In genomic region chrX:143666991-143667390, GRCm38 (mm10) we compare ENCODE assay signal across 9 mouse cellular contexts.
DNase-seq lines count a peak whose midpoint lies in the region; ATAC-seq and TF ChIP-seq lines count a peak whose summit lies in the region.
"Had no signal": no experiment of that assay in that cellular context is flagged by ENCODE, and none has a peak within 500 bp of the region (broad histone marks: within the 10 kb centered on the region; RNA-seq: fewer than 3 reads in every experiment).

No protein-coding gene starts in this region.

- no peak for ATAC-seq in cerebellum, adult (ENCODE audit: insufficient number of reproducible peaks, low FRiP score, low TSS enrichment)
- no peak for ATAC-seq in lung, postnatal 0 days
- no peak for ATAC-seq in hindbrain, embryonic 12.5 days (ENCODE audit: low FRiP score)

- no peak for TF ChIP-seq EP300 in lung, postnatal 0 days (IDR thresholded peaks at IDR 0.05)

- intact Hi-C loops in heart, postnatal 25 days (cut with DNase I) = no loop called here

- no peaks in the 10 kb centered on the region for H3K27me3 ChIP-seq in lung, postnatal 0 days (replicated peaks; ENCODE audit: insufficient read depth, low read length)
- H3K27me3 ChIP-seq in hindbrain, embryonic 12.5 days = peaks cover 9% of the 10 kb centered on the region

- DNase-seq in cerebellum, adult 9-11 months = peak; percentile 2
- peak; percentile 32 for DNase-seq in lung, postnatal 0 days (ENCODE audit: low spot score)
- no peak for DNase-seq in lung, postnatal 25 days (ENCODE audit: low spot score)
- DNase-seq in retina, postnatal 1 day = peak; percentile 49
- DNase-seq in heart, postnatal 25 days (ENCODE audit: low spot score) = no peak
- no peak for DNase-seq in heart, adult 8-10 months (ENCODE audit: low spot score)

- H3K9me3 ChIP-seq in lung, postnatal 0 days (ENCODE audit: low read length) = no peaks in the 10 kb centered on the region
- no peaks in the 10 kb centered on the region for H3K9me3 ChIP-seq in hindbrain, embryonic 12.5 days (replicated peaks)
- H3K9me3 ChIP-seq: limb, embryonic 15.5 days had no signal

- no peak overlapping the region for H3K4me2 ChIP-seq in lung, postnatal 0 days (replicated peaks; ENCODE audit: low read depth, low read length)
- 0 out of 2 replicates have a peak overlapping the region, but pooled peaks have one; percentile 8 for H3K4me2 ChIP-seq in hindbrain, embryonic 12.5 days (replicated peaks)
- H3K4me2 ChIP-seq: limb, embryonic 15.5 days had no signal

- H3K27ac ChIP-seq in lung, postnatal 0 days (ENCODE audit: low read length) = no peak overlapping the region
- no peak overlapping the region for H3K27ac ChIP-seq in hindbrain, embryonic 12.5 days
- H3K27ac ChIP-seq: limb, embryonic 15.5 days had no signal

- H3K4me3 ChIP-seq in lung, postnatal 0 days (ENCODE audit: low read depth, low read length) = no peak overlapping the region
- no peak overlapping the region for H3K4me3 ChIP-seq in hindbrain, embryonic 12.5 days
- H3K4me3 ChIP-seq: limb, embryonic 15.5 days had no signal

- 31% methylated on average over 4 of the region's 4 CpGs for WGBS in lung, postnatal 0 days
- WGBS in hindbrain, embryonic 12.5 days = 37% methylated on average over 4 of the region's 4 CpGs

- no peaks in the 10 kb centered on the region for H3K4me1 ChIP-seq in lung, postnatal 0 days (ENCODE audit: insufficient read depth, low read depth, low read length)
- no peaks in the 10 kb centered on the region for H3K4me1 ChIP-seq in hindbrain, embryonic 12.5 days
- H3K4me1 ChIP-seq: limb, embryonic 15.5 days had no signal

- no peaks in the 10 kb centered on the region for H3K36me3 ChIP-seq in lung, postnatal 0 days (ENCODE audit: insufficient read depth, low read length)
- H3K36me3 ChIP-seq in hindbrain, embryonic 12.5 days = no peaks in the 10 kb centered on the region
- H3K36me3 ChIP-seq: limb, embryonic 15.5 days had no signal

- TF ChIP-seq CTCF in lung, postnatal 0 days (IDR thresholded peaks at IDR 0.05) = peak; percentile 42

- no peak overlapping the region for H3K9ac ChIP-seq in lung, postnatal 0 days (replicated peaks; ENCODE audit: low read depth)
- no peak overlapping the region for H3K9ac ChIP-seq in hindbrain, embryonic 12.5 days
- H3K9ac ChIP-seq: limb, embryonic 15.5 days had no signal

Comparison
In these comparisons a context has a peak if more than half of its experiments do, and no peak if none do; other contexts are left out.
1. DNase-seq: peak in cerebellum, adult 9-11 months (single experiment), lung, postnatal 0 days (single experiment) and retina, postnatal 1 day (single experiment); none in lung, postnatal 25 days (single experiment), heart, postnatal 25 days (single experiment) and heart, adult 8-10 months (single experiment).